Mouse (Mus musculus) liver, embryonic 14.5 days (tissue): ENCODE measurements around the gene Atxn2l. TPM values are rescaled to one million over a fixed set of nuclear protein-coding genes. Genes with fewer than 3 reads are reported as not detected.
A peak's percentile ranks its signal among the peaks of the same experiment; 100 is the strongest.

ENCODE experiments used
- ATAC-seq: fragments of 200-750 bp; cut with Nextera tagmentation; 2 replicates; pipeline ENCODE4 v1.8.0; 2017; ENCODE audit warnings: moderate number of reproducible peaks, mild to moderate bottlenecking, moderate library complexity; ENCODE audit not compliant: insufficient read depth
- DNase-seq, 3 experiments: peaks; one replicate each; pipeline ENCODE4 v3.0.0-alpha.2; 2012 to 2013; ENCODE audit warnings: low read depth in 3 of 3, low spot score in 3 of 3
- H3K27ac ChIP-seq: fragments of 300-500 bp; sonication (generic); 2 replicates; pipeline ENCODE4 v1.5.1; 2014; ENCODE audit warnings: moderate library complexity, mild to moderate bottlenecking, control low read depth, inconsistent platforms
- H3K27me3 ChIP-seq: fragments of 300-500 bp; sonication (generic); 2 replicates; pipeline ENCODE4 v1.6.1; 2014; ENCODE audit warnings: mild to moderate bottlenecking, low read length, moderate library complexity; ENCODE audit not compliant: control insufficient read depth, insufficient read depth
- H3K36me3 ChIP-seq: fragments of 300-500 bp; sonication (generic); replicated peaks from 2 replicates; pipeline ENCODE4 v1.6.1; 2014; ENCODE audit warnings: low read depth; ENCODE audit not compliant: control insufficient read depth, insufficient read depth
- H3K4me1 ChIP-seq, 2 experiments: fragments of 200-500 bp in 1 of 2; fragments of 300-500 bp in 1 of 2; sonication (generic) in 1 of 2; replicated peaks; 2 replicates each; pipeline ENCODE4 v1.6.1; 2012 to 2014; ENCODE audit warnings: antibody characterized with exemption in 1 of 2, inconsistent platforms in 1 of 2, low read length in 1 of 2; ENCODE audit not compliant: control insufficient read depth in 2 of 2, insufficient read depth in 2 of 2
- H3K4me2 ChIP-seq: fragments of 300-500 bp; sonication (generic); 2 replicates; pipeline ENCODE4 v1.6.1; 2014; ENCODE audit warnings: low read depth, mild to moderate bottlenecking, control low read depth, moderate library complexity
- H3K4me3 ChIP-seq, 2 experiments: fragments of 200-500 bp in 1 of 2; fragments of 300-500 bp in 1 of 2; sonication (generic) in 1 of 2; 2 replicates each; pipeline ENCODE4 v1.5.1; 2012 to 2014; ENCODE audit warnings: low read depth in 2 of 2, low read length in 2 of 2, mild to moderate bottlenecking in 2 of 2, control low read depth in 1 of 2, inconsistent platforms in 1 of 2, moderate library complexity in 1 of 2; ENCODE audit not compliant: insufficient read depth in 1 of 2
- H3K9ac ChIP-seq: fragments of 300-500 bp; sonication (generic); replicated peaks from 2 replicates; pipeline ENCODE4 v1.6.1; 2014; ENCODE audit warnings: mild to moderate bottlenecking, control low read depth, moderate library complexity
- H3K9me3 ChIP-seq: fragments of 300-500 bp; sonication (generic); 2 replicates; pipeline ENCODE4 v1.6.1; 2016; ENCODE audit warnings: low read length, mixed read lengths; ENCODE audit not compliant: control insufficient read depth
- CTCF ChIP-seq: IDR thresholded peaks from 2 replicates; pipeline ENCODE4 v1.5.1; 2016; ENCODE audit warnings: antibody characterized with exemption, low read depth, control low read depth
- EP300 ChIP-seq: IDR thresholded peaks from 2 replicates; pipeline ENCODE4 v1.6.1; 2016; ENCODE audit warnings: antibody characterized with exemption, low read depth
- WGBS: fragments of 180-500 bp; shearing (Covaris S2); extraction: QIAGEN DNeasy Blood & Tissue Kit; methylation state at CpG from one replicate; pipeline ENCODE4 v1.1.7; 2014; ENCODE audit not compliant: insufficient replicate concordance; 5-methylcytosine and 5-hydroxymethylcytosine counted together
- polyA plus RNA-seq, 2 experiments: library from polyadenylated mRNA; depleted of rRNA in 1 of 2; stranded (reverse) in 1 of 2; unstranded in 1 of 2; fragments of >200 nt; fragmentation: Nextera tagmentation in 1 of 2; extraction: Ambion mirVana in 1 of 2; gene quantifications; 2 replicates each; pipeline versions ENCODE4 v1.2.1 to v1.2.3; 2012 to 2014

The Atxn2l gene
- polyA plus RNA-seq, 2 experiments = 17.3 to 42.9 TPM

- Histone ChIP-seq H3K27me3 (no peaks in the 10 kb centered on the region), H3K4me3 (no peak overlapping the region), H3K36me3 (no peaks in the 10 kb centered on the region), H3K9ac (no peak overlapping the region), H3K4me1 (no peaks in the 10 kb centered on the region), H3K9me3 (no peaks in the 10 kb centered on the region), H3K27ac (no peak overlapping the region), H3K4me2 (no peak overlapping the region)
- DNase-seq (no peak), ATAC-seq (no peak)
- WGBS = 79% methylated on average over 5 of the region's 5 CpGs
- no peak for TF ChIP-seq CTCF
- no peak for TF ChIP-seq EP300
These were observed 15.2 kb upstream of the Atxn2l start for GRCm38 (mm10) chr7:126518261-126518941.

GRCm38 (mm10) chr7:126511287-126511686 lies 8.1 kb upstream of the Atxn2l start:
- no peaks in the 10 kb centered on the region for H3K9me3 ChIP-seq
- H3K36me3 ChIP-seq = no peaks in the 10 kb centered on the region
- H3K4me2 ChIP-seq = no peak overlapping the region
- no peaks in the 10 kb centered on the region for H3K27me3 ChIP-seq
- H3K27ac ChIP-seq = no peak overlapping the region
- DNase-seq (no peak), ATAC-seq (no peak)
- 55% methylated on average over 3 of the region's 3 CpGs for WGBS
- no peak overlapping the region for H3K9ac ChIP-seq
- H3K4me3 ChIP-seq = no peak overlapping the region
- H3K4me1 ChIP-seq = no peaks in the 10 kb centered on the region
- TF ChIP-seq CTCF (no peak), EP300 (no peak)

- Histone ChIP-seq H3K36me3 (no peaks in the 10 kb centered on the region), H3K4me3 (no peak overlapping the region), H3K9me3 (no peaks in the 10 kb centered on the region), H3K9ac (no peak overlapping the region), H3K4me2 (no peak overlapping the region), H3K27me3 (no peaks in the 10 kb centered on the region), H3K4me1 (peaks cover 0 to 6% of the 10 kb centered on the region in 2 experiments; a peak in 2 of 4 replicates), H3K27ac (no peak overlapping the region)
- TF ChIP-seq CTCF (no peak), EP300 (no peak)
- no peak for DNase-seq
- no peak for ATAC-seq
- 69% methylated on average over 8 of the region's 8 CpGs for WGBS
These were observed 4.0 kb upstream of the Atxn2l start for GRCm38 (mm10) chr7:126507126-126507778.

GRCm38 (mm10) chr7:126504913-126505312 lies 1.7 kb upstream of the Atxn2l start:
- WGBS = 76% methylated on average over 2 of the region's 2 CpGs

GRCm38 (mm10) chr7:126502751-126503150 lies 486 bp downstream of the Atxn2l start:
- Histone ChIP-seq H3K4me2 (peak overlapping the region; percentile 81), H3K4me1 (peaks cover 5 to 6% of the 10 kb centered on the region in 2 experiments; a peak in 3 of 4 replicates), H3K9me3 (no peaks in the 10 kb centered on the region), H3K4me3 (peak overlapping the region; percentile 92 to 98), H3K36me3 (peaks cover 34% of the 10 kb centered on the region), H3K9ac (peak overlapping the region; percentile 97), H3K27ac (peak overlapping the region; percentile 95), H3K27me3 (no peaks in the 10 kb centered on the region)
- DNase-seq = peak in 1 of 3 experiments; percentile 32
- ATAC-seq = peak; percentile 2; the same call in 1 of the 2 replicates
- TF ChIP-seq EP300 (no peak), CTCF (no peak)
- WGBS = under 1% methylated on average over 40 of the region's 40 CpGs

More at GRCm38 (mm10) chr7:126504913-126505312, 1.7 kb upstream of the Atxn2l start:
- TF ChIP-seq EP300 (no peak), CTCF (no peak)
- Histone ChIP-seq H3K9me3 (no peaks in the 10 kb centered on the region), H3K4me1 (peaks cover 5 to 6% of the 10 kb centered on the region in 2 experiments; a peak in 3 of 4 replicates), H3K27me3 (no peaks in the 10 kb centered on the region), H3K4me2 (no peak overlapping the region), H3K4me3 (no peak overlapping the region), H3K27ac (no peak overlapping the region), H3K9ac (no peak overlapping the region), H3K36me3 (peaks cover 13% of the 10 kb centered on the region)
- ATAC-seq = no peak
- DNase-seq = no peak
